Mouse (Mus musculus) E14TG2a.4 (cell line): ENCODE data around the gene Mctp1.

ENCODE experiments used
- H3K27me3 ChIP-seq: 2 replicates; pipeline ENCODE4 v1.6.1; 2014; ENCODE audit warnings: low read length, control low read depth; ENCODE audit not compliant: insufficient read depth
- H3K36me3 ChIP-seq: 2 replicates; pipeline ENCODE4 v1.6.1; 2014; ENCODE audit warnings: low read length, control low read depth; ENCODE audit not compliant: insufficient read depth
- H3K4me1 ChIP-seq: replicated peaks from 2 replicates; pipeline ENCODE4 v1.6.1; 2014; ENCODE audit warnings: low read depth, low read length, control low read depth
- H3K4me3 ChIP-seq: replicated peaks from 2 replicates; pipeline ENCODE4 v1.5.1; 2014; ENCODE audit warnings: mild to moderate bottlenecking, low read length
- H3K9me3 ChIP-seq: 2 replicates; pipeline ENCODE4 v1.6.1; 2014; ENCODE audit warnings: low read length, control low read depth
- CTCF ChIP-seq: conservative IDR thresholded peaks from 2 replicates; pipeline ENCODE4 v1.5.1; 2014; ENCODE audit warnings: low read length
- NANOG ChIP-seq: IDR thresholded peaks from 2 replicates; pipeline ENCODE4 v1.6.1; 2014; ENCODE audit warnings: borderline replicate concordance, low read length, mixed read lengths
- POU5F1 ChIP-seq: IDR thresholded peaks from 2 replicates; pipeline ENCODE4 v1.6.1; 2014; ENCODE audit warnings: low read length, borderline replicate concordance

Mctp1 gene

GRCm38 (mm10) chr13:77029594-77029993 lies 645.3 kb downstream of the Mctp1 start:
- no peak overlapping the region for H3K4me3 ChIP-seq
- H3K36me3 ChIP-seq = no peaks in the 10 kb centered on the region
- H3K27me3 ChIP-seq = no peaks in the 10 kb centered on the region
- H3K9me3 ChIP-seq = no peaks in the 10 kb centered on the region
- no peaks in the 10 kb centered on the region for H3K4me1 ChIP-seq
- TF ChIP-seq NANOG (no peak), POU5F1 (no peak), CTCF (no peak)

- Histone ChIP-seq H3K36me3 (0 out of 2 replicates have a peak, but pooled peaks cover 2% of the 10 kb centered on the region), H3K4me3 (no peak overlapping the region), H3K9me3 (no peaks in the 10 kb centered on the region), H3K27me3 (no peaks in the 10 kb centered on the region), H3K4me1 (no peaks in the 10 kb centered on the region)
- TF ChIP-seq CTCF (no peak), NANOG (no peak), POU5F1 (no peak)
Observed at GRCm38 (mm10) chr13:77043375-77043774, 659.0 kb downstream of the Mctp1 start.

- TF ChIP-seq NANOG (no peak), POU5F1 (no peak), CTCF (no peak)
- Histone ChIP-seq H3K27me3 (no peaks in the 10 kb centered on the region), H3K4me1 (no peaks in the 10 kb centered on the region), H3K36me3 (0 out of 2 replicates have a peak, but pooled peaks cover 2% of the 10 kb centered on the region), H3K9me3 (no peaks in the 10 kb centered on the region), H3K4me3 (no peak overlapping the region)
Observed at GRCm38 (mm10) chr13:77045375-77045774, 661.0 kb downstream of the Mctp1 start.

GRCm38 (mm10) chr13:77046416-77046815 lies 662.1 kb downstream of the Mctp1 start:
- Histone ChIP-seq H3K27me3 (no peaks in the 10 kb centered on the region), H3K36me3 (0 out of 2 replicates have a peak, but pooled peaks cover 2% of the 10 kb centered on the region), H3K4me1 (no peaks in the 10 kb centered on the region), H3K9me3 (no peaks in the 10 kb centered on the region), H3K4me3 (no peak overlapping the region)
- TF ChIP-seq NANOG = no peak
- no peak for TF ChIP-seq CTCF
- TF ChIP-seq POU5F1 = no peak

- H3K4me3 ChIP-seq = no peak overlapping the region
- TF ChIP-seq NANOG (no peak), CTCF (no peak), POU5F1 (no peak)
- 0 out of 2 replicates have a peak, but pooled peaks cover 2% of the 10 kb centered on the region for H3K36me3 ChIP-seq
- no peaks in the 10 kb centered on the region for H3K9me3 ChIP-seq
- no peaks in the 10 kb centered on the region for H3K27me3 ChIP-seq
- H3K4me1 ChIP-seq = no peaks in the 10 kb centered on the region
Observed at GRCm38 (mm10) chr13:77047179-77047931, 663.0 kb downstream of the Mctp1 start.

- H3K36me3 ChIP-seq = 0 out of 2 replicates have a peak, but pooled peaks cover 2% of the 10 kb centered on the region
- H3K27me3 ChIP-seq = no peaks in the 10 kb centered on the region
- H3K4me3 ChIP-seq = no peak overlapping the region
- no peak for TF ChIP-seq CTCF
- TF ChIP-seq NANOG = no peak
- TF ChIP-seq POU5F1 = no peak
- H3K9me3 ChIP-seq = no peaks in the 10 kb centered on the region
- no peaks in the 10 kb centered on the region for H3K4me1 ChIP-seq
Observed at GRCm38 (mm10) chr13:77048461-77048860, 664.1 kb downstream of the Mctp1 start.

GRCm38 (mm10) chr13:77049736-77050135 lies 665.4 kb downstream of the Mctp1 start:
- Histone ChIP-seq H3K4me1 (no peaks in the 10 kb centered on the region), H3K9me3 (no peaks in the 10 kb centered on the region), H3K36me3 (0 out of 2 replicates have a peak, but pooled peaks cover 2% of the 10 kb centered on the region), H3K4me3 (no peak overlapping the region), H3K27me3 (no peaks in the 10 kb centered on the region)
- TF ChIP-seq POU5F1 (no peak), NANOG (no peak), CTCF (no peak)

- TF ChIP-seq CTCF = no peak
- no peak for TF ChIP-seq NANOG
- TF ChIP-seq POU5F1 = no peak
- Histone ChIP-seq H3K9me3 (no peaks in the 10 kb centered on the region), H3K27me3 (no peaks in the 10 kb centered on the region), H3K36me3 (no peaks in the 10 kb centered on the region), H3K4me1 (no peaks in the 10 kb centered on the region), H3K4me3 (no peak overlapping the region)
Observed at GRCm38 (mm10) chr13:77063221-77063620, 678.9 kb downstream of the Mctp1 start.
